Mouse (Mus musculus) cerebellum, adult 2 months (tissue): Measurements from ENCODE around the gene Anks1b. TPM values are rescaled to one million over a fixed set of nuclear protein-coding genes. Genes with fewer than 3 reads are reported as not detected.

Experiments used
- DNase-seq, 2 experiments: peaks; one replicate each; pipeline ENCODE4 v3.0.0; 2021
- H3K27ac ChIP-seq: fragments of 200-500 bp; 2 replicates; pipeline ENCODE4 v1.5.1; 2012; ENCODE audit warnings: low read length, control low read depth, inconsistent platforms; ENCODE audit not compliant: insufficient read depth
- H3K27me3 ChIP-seq: fragments of 200-500 bp; 2 replicates; pipeline ENCODE4 v1.6.1; 2012; ENCODE audit warnings: inconsistent platforms, mild to moderate bottlenecking, low read length, moderate library complexity; ENCODE audit not compliant: control insufficient read depth, insufficient read depth
- H3K4me1 ChIP-seq: fragments of 200-500 bp; 2 replicates; pipeline ENCODE4 v1.6.1; 2011; ENCODE audit warnings: low read length; ENCODE audit not compliant: control insufficient read depth, insufficient read depth
- H3K4me3 ChIP-seq: fragments of 200-500 bp; replicated peaks from 2 replicates; pipeline ENCODE3; 2011; ENCODE audit warnings: mild to moderate bottlenecking, low read depth, low read length, control low read depth; ENCODE audit not compliant: insufficient read depth
- CTCF ChIP-seq: fragments of 200-500 bp; IDR thresholded peaks from 2 replicates; pipeline ENCODE4 v1.5.1; 2011; ENCODE audit warnings: low read depth, mild to moderate bottlenecking, control low read depth, low read length, moderate library complexity, borderline replicate concordance; ENCODE audit not compliant: insufficient read depth
- POLR2A ChIP-seq: fragments of 200-500 bp; IDR thresholded peaks from 2 replicates; pipeline ENCODE4 v1.6.1; 2011; ENCODE audit warnings: low read length, control low read depth, borderline replicate concordance; ENCODE audit not compliant: insufficient read depth
- WGBS: fragments of 180-500 bp; shearing (Covaris S2); methylation state at CpG from one replicate; pipeline ENCODE4 v1.1.7; 2018; 5-methylcytosine and 5-hydroxymethylcytosine counted together
- polyA plus RNA-seq: library from polyadenylated mRNA; depleted of rRNA; stranded (reverse); fragments of >200 nt; gene quantifications from 2 replicates; pipeline ENCODE4 v1.2.3, GENCODE M21; 2012

The Anks1b gene
- polyA plus RNA-seq, 1 experiment = 162 TPM

DNA sequence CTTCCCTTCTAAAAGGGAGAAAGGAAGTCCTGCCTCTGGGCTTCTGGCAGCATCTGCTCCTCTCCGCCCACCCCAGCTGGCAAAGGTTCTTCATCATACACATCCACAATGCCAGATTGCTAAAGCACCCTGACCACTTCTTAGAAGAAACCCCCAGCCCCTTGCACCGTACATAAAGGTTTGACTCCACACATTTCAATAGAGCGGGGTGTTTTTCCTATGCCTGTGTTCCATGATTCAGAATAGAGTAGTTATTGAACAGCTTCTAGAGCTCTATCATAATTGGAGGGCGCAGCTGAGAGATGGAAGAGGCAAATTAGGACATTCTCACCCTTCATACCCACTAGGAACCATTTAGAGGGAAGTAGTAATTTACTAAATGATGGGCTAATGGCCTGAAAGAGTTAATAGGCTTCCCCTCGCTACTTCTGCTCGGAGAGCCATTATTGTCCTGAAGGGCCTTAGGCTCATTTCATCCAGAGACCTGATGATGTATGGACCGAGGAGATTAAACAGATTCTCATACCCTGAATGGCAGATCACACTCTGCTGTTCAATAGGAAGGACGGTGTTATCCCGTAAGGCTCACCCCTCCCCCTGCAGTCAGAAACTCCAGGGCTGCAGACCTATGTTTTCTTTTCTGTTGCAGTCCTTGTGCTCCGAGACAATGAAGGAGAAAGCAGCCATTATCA is 945.1 kb downstream of the Anks1b start:
- no peak overlapping the region for H3K4me3 ChIP-seq
- peaks cover 12% of the 10 kb centered on the region; the same call in 1 of the 2 replicates for H3K4me1 ChIP-seq
- H3K27me3 ChIP-seq = no peaks in the 10 kb centered on the region
- TF ChIP-seq CTCF (no peak), POLR2A (no peak)
- no peak overlapping the region for H3K27ac ChIP-seq
- 80% methylated on average over 10 of the region's 10 CpGs for WGBS
- no peak for DNase-seq

DNA sequence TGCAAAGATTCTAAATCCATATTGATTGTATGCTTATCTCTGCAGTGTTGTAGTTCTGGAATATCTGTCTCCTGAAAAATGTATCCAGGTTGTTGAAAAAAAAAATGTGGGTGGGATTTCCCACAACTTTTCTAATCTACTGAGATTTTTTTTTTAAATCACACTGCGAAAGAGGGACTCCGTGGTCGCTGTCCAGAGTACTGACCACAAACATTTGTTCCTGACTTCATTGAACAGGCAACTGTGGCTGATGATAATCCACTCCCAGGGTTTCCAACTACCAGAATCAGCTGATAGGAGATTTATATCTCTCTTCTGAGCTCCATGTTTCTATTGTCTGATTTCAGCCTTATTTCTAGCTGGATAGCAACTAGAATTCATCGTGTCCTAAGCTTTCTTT is 950.1 kb downstream of the Anks1b start:
- WGBS = 80% methylated on average over 4 of the region's 4 CpGs
- TF ChIP-seq POLR2A (no peak), CTCF (no peak)
- no peak for DNase-seq
- Histone ChIP-seq H3K4me1 (no peaks in the 10 kb centered on the region; the same call in 1 of the 2 replicates), H3K27me3 (no peaks in the 10 kb centered on the region), H3K4me3 (no peak overlapping the region), H3K27ac (no peak overlapping the region)

DNA sequence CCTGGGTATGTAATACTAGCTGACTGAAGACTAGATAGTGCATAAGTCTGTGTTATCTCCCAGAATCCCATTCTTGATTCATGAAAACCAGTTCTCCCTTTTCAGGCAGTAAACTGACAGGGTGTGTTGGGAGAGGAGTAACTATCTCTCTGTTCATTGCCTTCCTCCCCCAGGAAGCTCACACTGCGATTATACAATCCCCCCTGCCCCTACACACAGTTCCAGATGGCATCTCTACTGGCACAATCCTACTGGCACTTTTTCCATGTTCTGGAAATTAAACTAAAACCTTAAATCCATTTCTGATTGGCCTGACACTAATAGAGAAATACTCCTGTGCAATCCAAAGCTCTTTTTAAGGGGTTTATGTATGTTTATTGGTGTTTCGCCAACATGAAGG is 951.4 kb downstream of the Anks1b start:
- DNase-seq = no peak
- no peak overlapping the region for H3K27ac ChIP-seq
- 71% methylated on average over 2 of the region's 2 CpGs for WGBS
- no peak overlapping the region for H3K4me3 ChIP-seq
- TF ChIP-seq CTCF (no peak), POLR2A (no peak)
- no peaks in the 10 kb centered on the region for H3K27me3 ChIP-seq
- no peaks in the 10 kb centered on the region; the same call in 1 of the 2 replicates for H3K4me1 ChIP-seq

DNA sequence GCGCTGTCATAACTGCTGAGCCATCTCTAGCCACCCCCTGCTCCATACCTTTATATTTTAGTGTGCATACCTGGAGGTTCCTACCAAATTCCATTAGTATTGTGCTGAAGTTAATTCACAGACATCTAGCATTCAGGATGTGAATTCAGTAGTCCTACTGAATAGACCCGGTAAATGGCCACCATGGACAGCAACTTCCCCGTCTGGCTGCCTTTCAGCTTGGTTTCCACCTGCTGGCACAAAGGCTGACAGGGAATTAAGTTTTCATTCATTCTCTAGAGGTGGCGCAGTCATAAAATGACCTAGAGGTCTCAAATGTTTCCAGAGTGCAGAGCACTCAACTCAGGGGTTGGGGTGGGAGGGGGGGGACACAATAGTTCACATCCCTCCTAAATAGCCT is 953.6 kb downstream of the Anks1b start:
- no peak overlapping the region for H3K27ac ChIP-seq
- no peaks in the 10 kb centered on the region; the same call in 1 of the 2 replicates for H3K4me1 ChIP-seq
- TF ChIP-seq CTCF (no peak), POLR2A (no peak)
- DNase-seq = peak in 1 of 2 experiments; percentile 10
- no peaks in the 10 kb centered on the region for H3K27me3 ChIP-seq
- WGBS = 67% methylated on average over 4 of the region's 4 CpGs
- H3K4me3 ChIP-seq = no peak overlapping the region

- WGBS = 2% methylated on average over 56 of the region's 73 CpGs
- peak overlapping the region; percentile 52 for H3K27ac ChIP-seq
- no peaks in the 10 kb centered on the region for H3K27me3 ChIP-seq
- peak overlapping the region; percentile 62 for H3K4me3 ChIP-seq
- TF ChIP-seq POLR2A = no peak
- no peak for TF ChIP-seq CTCF
- DNase-seq = peak; percentile 53 to 62
- H3K4me1 ChIP-seq = no peaks in the 10 kb centered on the region; the same call in 1 of the 2 replicates
Measured at GRCm38 (mm10) chr10:90828581-90829393, 955.5 kb downstream of the Anks1b start.

DNA sequence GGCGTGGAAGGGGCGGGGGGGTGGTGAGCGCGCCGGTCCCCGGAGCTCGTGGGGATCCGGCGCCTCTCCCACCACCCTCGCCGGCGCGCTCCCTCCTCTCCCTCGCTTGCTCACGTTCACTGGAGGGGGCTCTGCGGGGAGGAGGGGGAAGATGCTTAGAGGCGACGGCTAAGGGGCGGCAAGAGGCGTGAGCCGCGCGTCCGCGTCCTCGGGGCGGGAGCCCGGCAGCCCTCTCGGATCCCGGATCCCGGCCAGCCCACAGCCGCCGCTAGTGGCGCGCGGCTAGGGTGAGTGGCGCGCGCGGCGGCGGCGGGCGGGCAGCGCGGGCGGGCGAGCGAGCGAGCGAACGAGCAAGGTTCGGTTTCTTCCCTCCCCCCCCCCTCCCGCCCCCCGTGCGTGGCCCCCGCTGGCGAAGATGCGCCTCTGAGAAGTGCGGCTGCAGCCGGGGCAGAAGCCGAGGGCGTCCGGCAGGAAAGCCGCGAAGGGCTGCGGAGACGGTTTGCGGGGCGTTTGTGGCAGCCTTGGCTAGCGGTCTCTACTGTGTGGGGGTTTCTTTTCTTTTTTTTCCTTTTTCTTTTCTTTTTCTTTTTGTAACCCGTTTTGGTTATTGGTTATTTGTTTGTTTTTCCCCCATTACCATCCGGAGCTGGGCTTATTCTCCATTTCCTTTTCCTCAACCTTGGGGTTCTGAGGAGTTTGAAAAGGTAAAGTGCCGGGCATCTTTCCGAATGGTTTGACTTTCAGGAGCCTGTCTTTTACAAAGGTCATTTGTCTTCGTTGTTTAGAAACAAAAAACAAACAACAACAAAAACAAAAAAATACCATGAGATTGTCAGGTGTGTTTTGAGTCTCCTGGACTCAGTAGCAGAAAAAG is 956.3 kb downstream of the Anks1b start:
- no peaks in the 10 kb centered on the region; the same call in 1 of the 2 replicates for H3K4me1 ChIP-seq
- DNase-seq = peak; percentile 72 to 78
- H3K4me3 ChIP-seq = peak overlapping the region; percentile 86
- no peak overlapping the region for H3K27ac ChIP-seq
- no peaks in the 10 kb centered on the region for H3K27me3 ChIP-seq
- under 1% methylated on average over 64 of the region's 76 CpGs for WGBS
- TF ChIP-seq CTCF (no peak), POLR2A (no peak)

DNA sequence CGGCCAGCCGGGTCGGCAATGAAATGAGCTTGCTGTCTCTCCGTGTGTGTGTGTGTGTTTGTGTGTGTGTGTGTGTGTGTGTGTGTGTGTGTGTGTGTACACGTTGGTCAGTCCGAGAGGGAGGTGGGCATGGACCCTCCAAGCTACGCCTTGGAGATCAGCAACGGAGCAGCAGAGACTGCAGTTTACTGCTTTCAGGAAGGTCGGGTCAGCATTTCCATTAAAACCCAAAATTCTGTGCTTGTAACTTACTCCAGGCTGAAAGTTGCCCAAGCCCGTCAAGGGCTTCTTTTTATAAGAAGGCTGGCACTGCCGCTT is 956.9 kb downstream of the Anks1b start:
- H3K27me3 ChIP-seq = no peaks in the 10 kb centered on the region
- no peaks in the 10 kb centered on the region for H3K4me1 ChIP-seq
- no peak overlapping the region for H3K27ac ChIP-seq
- TF ChIP-seq CTCF (no peak), POLR2A (no peak)
- peak overlapping the region; percentile 86 for H3K4me3 ChIP-seq
- WGBS = 6% methylated on average over 11 of the region's 11 CpGs
- DNase-seq = peak in 1 of 2 experiments; percentile 41
